Mouse (Mus musculus) lung, postnatal 14 days (tissue): ENCODE data around the gene Sephs2.
"Not testable (repeated sequence)": the region's sequence is repeated elsewhere in the genome, so short reads cannot be mapped to it uniquely, and the experiment has no call there.

ENCODE experiments used
- DNase-seq: peaks from one replicate; pipeline ENCODE4 v3.0.0; 2021

The Sephs2 gene

DNA sequence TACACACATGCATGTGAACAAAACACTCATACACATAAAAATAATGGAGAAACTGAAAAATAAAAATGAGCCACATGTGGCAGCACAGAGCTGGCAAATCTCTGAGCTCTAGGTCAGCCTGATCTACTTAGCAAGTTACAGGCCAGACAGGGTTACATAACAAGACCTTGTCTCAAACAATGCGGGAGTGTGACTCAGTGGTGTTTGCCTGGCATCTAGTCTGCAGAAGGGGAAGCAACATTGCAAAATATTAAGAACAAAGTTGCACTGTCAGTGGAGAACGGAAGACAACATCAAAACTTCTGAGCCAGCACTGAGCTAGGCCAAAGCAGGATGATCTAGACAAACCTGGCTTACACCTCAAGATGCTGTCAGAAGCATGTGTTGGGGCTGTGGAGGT is 3.6 kb downstream of the Sephs2 start:
- no peak for DNase-seq

DNA sequence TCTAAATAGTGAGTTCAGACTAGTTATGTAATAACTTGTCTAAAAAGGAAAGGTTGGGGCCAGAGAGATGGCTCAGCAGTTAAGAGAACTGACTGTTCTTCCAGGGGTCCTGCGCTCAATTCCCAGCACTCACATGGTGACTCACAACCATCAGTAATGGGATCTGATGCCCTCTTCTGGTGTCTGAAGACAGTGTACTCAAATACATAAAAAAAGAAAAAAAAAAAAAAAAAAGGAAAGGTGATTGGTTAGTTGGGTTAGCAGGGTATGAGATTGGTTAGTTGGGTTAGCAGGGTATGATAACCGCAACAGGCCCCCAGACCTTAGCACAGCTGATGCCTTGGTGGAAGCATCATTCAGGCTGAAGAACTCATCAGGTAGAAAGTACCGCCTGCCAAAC is 10.3 kb downstream of the Sephs2 start:
- no peak for DNase-seq

DNA sequence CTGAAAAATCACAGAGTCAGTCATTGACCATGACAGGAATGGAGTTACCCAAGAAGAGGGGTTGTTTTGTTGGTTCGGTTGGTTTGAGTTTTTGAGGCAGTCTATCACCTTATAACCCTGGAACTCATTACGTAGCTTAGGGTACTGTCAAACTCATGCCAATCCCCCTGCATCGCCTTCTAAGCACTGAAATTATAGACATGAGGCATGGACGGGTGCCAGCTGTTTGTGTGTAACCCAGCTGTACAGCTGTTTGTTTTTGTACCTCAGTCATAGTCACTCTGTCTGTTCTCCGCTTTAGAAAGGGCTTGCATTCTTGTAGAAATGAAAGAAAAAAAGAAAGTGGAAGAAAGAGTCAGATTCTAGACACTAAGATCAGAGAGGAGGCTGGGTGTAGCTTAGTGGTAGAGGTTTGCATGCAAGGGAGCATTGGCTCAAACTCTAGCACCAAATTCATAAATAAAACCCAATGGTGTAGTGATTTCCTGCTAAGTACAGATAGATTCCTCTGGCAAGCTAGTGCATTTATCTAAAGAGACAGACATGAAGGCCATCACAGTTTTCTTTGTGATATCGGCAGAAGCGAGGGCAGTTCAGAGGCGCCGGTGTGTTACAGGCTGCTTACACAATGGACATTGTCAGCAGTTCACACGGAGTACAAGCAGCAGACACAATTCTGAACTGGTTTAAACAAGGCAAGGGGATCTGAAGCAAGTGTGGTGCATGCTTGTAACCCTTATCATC is 11.5 kb downstream of the Sephs2 start:
- peak; percentile 36 for DNase-seq

DNA sequence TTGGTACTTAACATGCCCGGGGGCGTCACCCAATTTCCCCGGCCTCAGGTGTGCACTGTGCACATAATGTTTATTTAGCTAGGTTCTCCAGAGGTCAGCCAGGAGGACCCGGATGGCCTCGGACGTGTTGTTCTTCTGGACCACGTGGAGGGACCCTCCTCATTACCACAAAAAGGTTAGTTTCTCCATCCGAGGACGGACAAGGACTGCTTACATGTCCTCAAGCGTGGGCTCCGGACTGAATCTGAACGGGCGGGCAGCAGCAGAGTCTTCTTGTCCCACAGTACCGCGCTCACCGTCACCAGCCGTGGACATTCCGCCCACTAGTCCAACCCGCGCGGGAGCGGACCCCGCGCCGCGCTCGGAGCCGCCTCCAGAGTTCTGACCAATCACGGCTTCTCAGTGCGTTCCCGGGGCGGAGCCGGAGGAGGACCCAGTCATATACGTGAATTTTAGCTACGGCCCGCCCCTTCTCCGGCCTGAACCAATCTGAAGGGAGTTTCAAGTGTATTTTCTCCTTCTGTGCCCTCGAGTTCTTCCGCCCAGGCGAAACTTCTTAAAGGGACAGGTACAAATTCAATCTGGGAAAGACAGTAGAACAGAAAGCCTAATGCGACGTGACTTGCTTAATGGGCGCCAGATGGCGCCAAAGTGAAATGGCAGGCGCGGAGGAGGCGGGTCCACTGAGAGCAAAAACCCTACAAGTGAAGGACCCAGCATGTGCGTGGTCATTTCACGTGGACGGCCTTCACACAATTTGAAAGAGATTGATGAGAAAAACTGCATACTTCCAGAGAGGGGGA is 13.3 kb downstream of the Sephs2 start, which contains the start of gene Dctpp1:
Gene Dctpp1 (minus strand): TSS at position 401 of the 803 bp plus-strand sequence.
- peak; percentile 95 for DNase-seq

DNA sequence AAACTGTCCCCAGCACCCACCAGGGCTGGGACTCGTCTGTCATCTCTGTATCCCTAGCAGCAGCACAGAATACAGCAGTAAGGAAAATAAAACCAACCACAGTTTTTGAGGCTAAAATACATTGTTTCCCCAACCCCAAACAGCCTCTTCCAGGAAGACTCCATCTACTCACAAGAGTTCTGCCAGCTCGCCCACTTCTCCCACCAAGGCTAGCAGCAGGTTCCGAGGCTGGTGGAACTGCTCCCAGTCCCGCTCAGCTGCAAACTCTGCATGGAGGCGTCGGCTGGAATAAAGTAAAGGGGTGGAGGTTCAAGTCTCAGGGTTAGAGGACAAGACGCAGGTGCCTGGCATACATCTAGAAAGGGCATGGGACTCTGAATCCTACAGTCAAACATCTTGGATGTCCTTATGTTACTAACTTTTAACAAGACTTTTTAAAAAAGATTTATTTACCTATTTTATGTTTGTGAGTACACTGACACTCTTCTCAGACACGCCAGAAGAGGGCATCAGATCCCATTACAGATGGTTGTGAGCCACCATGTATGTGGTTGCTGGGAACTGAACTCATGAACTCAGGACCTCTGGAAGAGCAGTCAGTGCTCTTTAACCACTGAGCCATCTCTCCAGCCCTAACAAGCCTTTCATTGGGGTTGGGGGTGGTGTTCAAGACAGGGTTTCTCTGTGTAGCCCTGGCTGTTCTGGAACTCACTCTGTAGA is 14.5 kb downstream of the Sephs2 start:
- no peak for DNase-seq

DNA sequence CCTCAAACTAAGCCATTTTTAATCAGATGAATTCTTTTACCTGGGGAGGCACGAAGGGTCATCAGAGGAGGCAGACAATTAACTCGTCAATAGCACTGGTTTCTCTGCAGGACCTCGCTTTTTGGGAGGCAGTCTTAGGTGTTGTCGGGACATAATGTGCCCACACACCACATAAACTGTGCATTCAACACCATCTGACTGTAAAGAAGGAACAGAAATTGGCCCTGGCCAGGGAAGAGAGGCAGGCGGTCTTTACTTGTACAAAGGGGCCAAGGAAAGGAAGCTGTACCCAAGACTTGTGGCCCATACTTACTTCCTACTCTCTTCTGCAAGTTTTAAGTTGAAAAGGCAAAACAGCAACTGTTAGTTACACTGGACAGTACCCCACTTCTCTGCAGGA is 17.3 kb downstream of the Sephs2 start:
- DNase-seq = no peak

DNA sequence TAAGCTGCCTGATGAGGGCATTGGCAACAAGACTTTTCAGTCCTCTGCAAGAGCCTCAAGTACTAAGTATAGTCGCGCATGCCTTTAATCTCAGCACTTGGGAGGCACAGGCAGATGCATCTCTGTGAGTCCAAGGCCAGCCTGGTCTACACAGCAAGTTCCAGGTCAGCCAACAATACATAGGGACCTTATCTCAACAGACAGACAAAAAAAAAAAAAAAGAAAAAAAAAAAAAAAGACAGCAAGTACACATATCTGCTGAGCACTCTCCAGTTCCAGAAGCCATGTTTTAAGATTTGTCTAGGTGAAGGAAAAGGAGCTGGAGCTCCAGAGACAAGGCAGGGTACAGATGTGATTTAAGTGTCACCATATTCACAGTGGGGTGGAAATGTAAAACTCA is 17.9 kb downstream of the Sephs2 start:
- DNase-seq = no peak

DNA sequence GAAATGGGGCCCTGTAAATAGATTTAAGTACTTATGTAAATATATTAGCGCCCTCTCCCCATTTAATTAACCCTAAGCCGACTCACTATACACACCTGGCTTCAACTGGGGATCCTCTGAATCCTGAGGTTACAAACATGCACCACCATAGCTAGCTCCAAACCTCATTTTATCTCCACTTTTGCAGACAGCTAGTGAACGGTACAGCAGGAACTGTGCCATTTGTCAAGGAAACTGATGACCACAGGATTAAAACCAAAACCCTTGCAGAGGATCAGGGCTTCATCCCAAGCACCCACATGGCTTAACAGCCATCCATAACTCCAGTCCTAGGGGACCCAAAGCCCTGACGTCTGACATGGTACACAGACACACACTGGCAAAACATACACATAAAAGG is 18.8 kb downstream of the Sephs2 start:
- no peak for DNase-seq

DNA sequence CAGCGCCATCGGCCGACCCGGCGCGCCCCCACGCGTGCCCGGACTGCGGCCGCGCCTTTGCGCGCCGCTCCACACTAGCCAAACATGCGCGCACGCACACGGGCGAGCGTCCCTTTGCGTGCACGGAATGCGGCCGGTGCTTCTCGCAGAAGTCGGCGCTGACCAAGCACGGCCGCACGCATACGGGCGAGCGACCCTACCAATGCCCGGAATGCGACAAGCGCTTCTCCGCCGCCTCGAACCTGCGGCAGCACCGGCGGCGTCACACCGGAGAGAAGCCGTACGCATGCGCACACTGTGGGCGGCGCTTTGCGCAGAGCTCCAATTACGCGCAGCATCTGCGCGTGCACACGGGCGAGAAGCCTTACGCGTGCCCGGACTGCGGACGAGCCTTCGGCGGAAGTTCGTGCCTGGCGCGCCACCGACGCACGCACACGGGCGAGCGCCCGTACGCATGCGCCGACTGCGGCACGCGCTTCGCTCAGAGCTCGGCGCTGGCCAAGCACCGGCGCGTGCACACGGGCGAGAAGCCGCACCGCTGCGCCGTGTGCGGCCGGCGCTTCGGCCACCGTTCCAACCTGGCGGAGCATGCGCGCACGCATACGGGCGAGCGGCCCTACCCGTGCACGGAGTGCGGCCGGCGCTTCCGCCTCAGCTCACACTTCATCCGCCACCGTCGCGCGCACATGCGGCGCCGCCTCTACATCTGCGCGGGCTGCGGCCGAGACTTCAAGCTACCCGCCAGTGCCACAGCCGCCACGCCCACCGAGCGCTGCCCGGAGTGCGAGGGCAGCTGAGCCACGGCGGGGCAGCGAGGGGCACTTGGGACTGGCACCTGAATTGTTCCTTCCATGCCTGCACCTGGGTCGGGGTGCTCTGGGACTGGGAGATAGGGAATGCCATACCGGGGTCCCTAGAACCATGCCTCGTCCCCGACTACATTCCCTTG is 19.8 kb downstream of the Sephs2 start:
- peak; percentile 96 for DNase-seq

DNA sequence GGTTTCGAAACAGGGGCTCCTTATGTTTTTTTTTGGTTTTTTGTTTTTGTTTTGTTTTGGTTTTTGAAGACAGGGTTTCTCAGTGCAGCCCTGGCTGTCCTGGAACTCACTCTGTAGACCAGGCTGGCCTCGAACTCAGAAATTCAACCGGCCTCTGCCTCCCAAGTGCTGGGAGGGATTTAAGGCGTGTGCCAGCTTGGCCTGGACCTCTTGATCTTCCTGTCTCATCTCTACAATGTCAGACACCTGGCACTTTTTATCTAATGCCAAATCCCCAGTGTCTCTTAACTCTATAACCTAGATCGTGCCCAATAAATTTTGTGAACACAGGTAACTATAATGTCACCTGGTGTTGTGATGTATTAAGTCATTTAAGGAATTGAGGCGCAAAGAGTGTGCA is 20.5 kb downstream of the Sephs2 start:
- no peak for DNase-seq

DNA sequence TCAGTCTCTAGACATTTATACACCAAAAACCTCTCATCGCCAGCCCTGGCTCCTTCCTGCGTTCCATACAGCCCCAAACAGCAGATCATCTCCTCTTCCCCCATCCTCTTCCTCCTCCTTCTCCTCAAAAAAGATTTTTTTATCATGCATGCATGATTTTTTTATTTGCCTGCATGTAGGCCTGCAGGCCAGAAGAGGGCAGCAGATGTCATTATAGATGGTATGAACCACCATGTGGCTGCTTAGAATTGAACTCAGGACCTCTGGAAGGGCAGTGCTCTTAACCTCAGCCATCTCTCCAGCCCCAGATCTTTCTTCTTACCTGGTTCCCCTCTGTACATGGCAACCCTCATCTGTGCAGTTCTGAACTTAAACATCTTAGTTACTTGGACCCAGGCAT is 21.4 kb downstream of the Sephs2 start:
- DNase-seq = peak; percentile 37

DNA sequence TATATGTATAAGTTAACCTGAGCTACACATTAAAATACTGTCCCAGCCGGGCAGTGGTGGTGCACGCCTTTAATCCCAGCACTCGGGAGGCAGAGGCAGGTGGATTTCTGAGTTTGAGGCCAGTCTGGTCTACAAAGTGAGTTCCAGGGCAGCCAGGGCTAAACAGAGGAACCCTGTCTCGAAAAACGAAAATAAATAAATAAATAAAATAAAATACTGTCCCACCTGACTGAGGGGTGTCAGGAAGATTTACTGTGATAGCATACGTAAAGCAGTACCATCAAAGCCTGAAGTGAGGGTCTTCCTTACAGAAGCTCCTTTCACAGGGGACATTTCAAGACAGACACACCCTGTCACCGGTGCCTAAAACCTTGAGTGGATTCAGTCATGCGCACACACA is 23.3 kb downstream of the Sephs2 start:
- not testable (repeated sequence) for DNase-seq

DNA sequence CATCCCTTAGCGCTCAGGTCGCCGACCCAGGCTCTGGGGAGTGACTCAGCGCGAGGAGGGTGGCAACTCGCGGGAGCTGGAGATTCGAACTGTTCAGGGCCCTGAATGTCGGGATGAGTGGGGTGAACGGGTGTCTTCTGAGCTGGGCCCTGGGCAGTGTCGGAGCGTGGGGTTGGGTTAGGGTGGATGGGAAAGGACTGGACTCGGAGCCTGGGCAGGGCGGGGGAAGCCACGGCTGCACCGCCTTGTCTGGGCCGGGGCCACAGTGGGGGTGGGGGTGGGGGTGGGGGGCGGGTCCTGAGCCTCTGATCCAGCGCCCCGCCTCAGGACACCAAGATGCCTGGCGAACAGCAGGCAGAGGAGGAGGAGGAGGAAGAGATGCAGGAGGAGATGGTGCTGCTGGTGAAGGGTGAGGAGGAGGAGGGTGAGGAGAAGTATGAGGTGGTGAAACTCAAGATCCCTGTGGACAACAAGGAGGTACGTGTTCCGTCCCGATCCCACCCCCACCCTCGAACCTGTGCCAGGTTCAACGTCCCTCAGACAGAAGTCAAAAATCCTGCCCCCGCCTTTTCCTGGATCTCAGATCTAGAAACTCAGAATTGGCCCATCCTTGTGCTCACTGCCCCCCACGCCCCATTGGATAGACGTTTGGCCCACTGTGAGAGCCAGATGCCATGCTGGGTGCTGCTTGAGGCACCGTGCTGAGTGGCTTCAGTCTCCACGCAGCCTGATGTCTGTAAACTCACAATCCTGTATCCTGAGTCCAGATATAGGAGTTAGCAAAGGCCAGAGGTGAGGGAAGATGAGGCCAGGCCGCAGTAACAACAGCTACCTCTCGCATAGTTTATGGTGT is 29.0 kb downstream of the Sephs2 start:
- DNase-seq = peak; percentile 64

DNA sequence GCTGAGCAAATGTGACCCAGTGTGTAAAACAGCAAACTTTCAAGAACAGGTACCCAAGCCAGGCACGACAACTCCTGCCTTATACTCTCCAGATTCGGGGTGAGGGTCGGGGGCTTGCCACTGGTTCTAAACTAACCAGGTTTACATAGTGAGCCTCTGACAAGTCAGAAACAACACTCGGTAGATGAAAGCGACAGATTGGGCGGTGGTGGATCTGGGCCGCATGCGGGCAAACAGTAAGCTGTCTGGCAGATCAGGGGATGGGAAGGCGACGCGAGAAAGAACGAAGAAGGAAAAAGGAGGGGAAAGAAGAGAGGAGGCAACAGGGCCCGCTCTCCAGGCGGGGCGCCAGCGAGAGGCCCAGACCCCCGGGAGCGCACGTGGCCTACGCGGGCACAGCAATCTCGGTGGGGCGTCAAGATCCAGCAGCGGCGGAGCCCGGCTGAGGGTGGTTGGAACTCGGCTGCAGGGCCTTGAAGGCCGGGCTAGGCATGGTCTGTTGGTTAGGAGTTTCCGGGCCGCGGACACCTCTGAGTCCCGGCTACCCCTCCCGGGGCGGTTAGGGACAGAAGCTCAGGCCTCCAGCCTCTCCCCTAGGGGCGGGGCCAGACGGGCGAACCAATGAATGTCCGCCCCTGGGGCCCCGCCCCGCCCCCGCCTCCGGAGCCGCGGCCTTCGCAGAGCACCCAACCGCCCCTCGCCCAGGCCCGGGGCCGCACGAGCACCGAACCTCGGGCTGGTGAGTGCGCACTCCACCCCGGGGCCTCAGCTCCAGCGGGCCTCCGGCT is 29.8 kb downstream of the Sephs2 start, which contains the start of gene Zfp771:
Gene Zfp771 (plus strand): TSS at position 405 of the 788 bp plus-strand sequence.
- DNase-seq = peak; percentile 96

DNA sequence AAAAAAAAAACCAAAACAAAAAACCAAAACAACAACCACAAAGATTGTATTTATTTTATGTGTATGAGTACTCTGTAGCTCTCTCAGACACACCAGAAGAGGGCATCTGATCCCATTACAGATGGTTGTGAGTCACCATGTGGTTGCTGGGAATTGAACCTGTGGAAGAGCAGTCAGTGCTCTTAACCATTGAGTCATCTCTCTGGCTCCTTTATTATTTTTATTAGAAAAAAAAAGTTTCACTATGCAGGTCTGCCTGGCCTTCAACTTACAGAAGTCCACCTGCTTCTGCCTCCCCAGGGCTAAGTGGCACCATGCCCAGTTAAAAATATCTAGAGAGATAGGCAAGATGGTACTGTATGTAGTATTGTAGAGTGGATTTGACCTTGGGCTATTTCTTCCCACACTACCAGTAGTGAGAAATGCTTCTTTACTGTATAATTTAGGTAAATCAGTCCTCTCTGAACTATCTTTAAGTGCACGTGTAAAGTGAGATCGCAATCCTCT is 30.4 kb downstream of the Sephs2 start:
- DNase-seq = no peak

DNA sequence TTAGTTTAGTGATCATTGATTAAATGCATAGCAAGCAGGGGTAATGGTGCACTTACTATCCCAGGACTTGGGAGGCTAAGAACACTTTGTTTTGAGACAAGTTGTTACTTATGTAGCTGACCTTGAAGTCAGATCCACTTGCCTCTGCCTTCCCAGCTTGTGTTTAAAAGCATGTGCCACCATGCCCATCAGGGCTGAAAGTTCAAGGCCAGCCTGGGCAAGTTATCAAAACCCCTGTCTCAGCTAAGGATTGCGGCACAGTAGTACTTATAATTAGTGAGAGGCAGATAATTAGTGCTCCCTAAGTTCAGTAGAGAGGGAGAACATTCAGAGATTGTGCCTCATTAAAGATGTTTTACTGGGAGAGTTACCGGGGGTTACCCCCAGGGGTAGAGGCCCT is 39.1 kb downstream of the Sephs2 start:
- DNase-seq = no peak

DNA sequence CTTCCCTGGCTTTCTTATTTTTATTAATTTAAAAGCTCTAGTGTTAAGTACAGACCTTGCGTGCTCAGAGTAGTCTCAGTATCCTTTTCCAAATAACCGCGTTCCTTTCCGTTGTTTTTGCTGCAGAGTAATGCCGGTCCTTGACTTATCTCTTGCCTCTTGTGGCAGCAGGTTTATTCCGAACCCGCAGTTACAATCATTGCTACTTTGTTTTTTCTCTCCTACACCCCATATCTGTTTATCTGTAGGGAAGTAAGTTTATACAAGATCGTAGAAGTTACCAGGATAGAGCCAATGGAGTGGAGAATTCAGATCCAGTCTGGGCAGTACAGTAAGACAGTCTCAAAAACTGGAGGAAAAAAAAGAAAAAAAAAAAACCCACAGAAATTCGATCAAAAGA is 40.1 kb downstream of the Sephs2 start:
- DNase-seq = no peak

DNA sequence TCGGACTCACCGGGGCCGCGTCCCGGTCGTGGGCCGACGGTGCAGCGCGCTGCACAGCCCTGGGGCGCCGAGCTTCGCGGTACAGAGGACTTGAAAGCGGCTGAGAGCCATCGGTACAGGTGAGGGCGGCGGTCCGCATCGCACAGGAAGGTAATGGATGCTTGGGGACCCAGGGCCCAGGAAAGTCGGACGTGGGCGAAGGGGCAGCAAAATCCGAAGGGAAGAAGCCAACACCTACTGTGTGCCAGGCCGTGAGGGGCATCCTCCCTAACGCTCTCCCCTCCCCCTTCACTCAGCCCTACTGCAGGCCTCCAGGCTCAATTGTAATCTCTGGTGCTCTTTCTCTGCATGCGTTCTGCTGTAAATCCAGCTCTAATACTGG is 40.5 kb downstream of the Sephs2 start:
- no peak for DNase-seq

DNA sequence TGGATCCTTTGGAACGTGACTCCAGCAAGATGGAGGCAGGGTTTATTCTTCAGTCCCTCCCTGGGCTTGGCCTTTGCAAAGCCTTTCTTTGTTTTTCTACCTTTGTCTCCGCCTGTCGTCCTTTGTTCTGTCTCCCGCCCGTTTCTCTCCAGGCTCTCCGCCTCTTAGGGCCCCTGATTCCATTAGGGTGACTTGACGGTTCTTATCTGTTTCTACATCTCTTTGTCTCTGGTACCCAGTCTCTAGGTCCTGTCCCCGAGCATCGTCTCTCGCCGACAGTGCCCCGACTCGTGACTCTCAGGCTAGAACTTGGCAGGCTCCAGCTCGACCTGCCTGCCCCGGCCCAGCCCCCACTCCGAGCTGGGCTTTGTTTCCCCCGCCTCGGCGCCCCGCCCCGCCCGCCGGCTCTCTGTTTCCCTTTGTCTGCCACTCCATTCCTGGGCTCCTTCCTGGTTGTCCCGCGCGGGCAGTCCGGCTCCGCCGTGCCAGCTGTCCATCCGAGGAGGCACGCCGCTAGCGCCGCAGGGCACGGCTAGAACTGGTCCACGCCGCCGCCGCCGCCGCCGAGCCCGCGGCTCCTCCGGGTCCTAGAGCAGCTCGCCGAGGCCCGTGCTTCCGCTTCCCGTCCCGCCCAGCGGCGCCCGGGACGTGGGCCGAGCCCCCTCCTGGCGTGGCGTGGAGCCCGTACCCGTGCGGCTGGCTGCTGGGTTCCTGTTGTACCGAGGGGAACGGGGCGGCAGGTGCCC is 41.1 kb downstream of the Sephs2 start, which contains the start of the genes Zfp553 and Sept1:
Gene Zfp553 (plus strand): TSS at position 440 of the 746 bp plus-strand sequence.
Gene Sept1 (minus strand): TSS at position 509 of the 746 bp plus-strand sequence.
- peak; percentile 82 for DNase-seq
